Comparison of ENCODE assay signal across 16 mouse cellular contexts in the genomic region with DNA sequence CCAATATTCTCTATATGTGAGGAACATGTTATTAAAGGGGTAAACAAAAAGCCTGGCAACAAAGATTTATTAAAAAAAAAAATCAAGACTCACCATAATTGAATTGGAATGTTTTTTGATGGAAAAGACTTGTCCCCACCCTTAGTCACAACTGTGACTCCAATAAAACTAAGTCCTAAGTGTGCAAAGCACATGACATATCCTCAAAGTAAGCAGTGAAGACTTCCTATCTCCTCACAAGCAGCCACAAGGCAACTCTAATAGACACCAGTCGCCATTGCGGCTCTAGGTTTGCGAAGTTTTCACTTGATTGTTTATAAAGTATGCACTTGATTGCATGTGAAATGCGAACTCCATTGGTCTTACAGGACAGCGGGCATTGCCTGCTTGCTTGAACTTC.
"Had no signal": no experiment of that assay in that cellular context is flagged by ENCODE, and none has a peak within 500 bp of the region (broad histone marks: within the 10 kb centered on the region; RNA-seq: fewer than 3 reads in every experiment).

No protein-coding gene starts in this region.

- H3K4me1 ChIP-seq: neural tube, embryonic 13.5 days; neural tube, embryonic 15.5 days; stomach, embryonic 15.5 days had no signal

- H3K4me2 ChIP-seq: neural tube, embryonic 13.5 days; neural tube, embryonic 15.5 days; stomach, embryonic 15.5 days had no signal

- DNase-seq: retina, postnatal 1 day; right cerebral cortex, adult 18-20 months; right cerebral cortex, postnatal 14 days; right cerebral cortex, postnatal 25 days; right cerebral cortex, postnatal 4 days; spleen, adult 18-20 months; thymus, adult 18-20 months; thymus, adult 2 months; thymus, postnatal 14 days; thymus, postnatal 25 days; thymus, postnatal 36 days; thymus, postnatal 4 days had no signal

- H3K4me3 ChIP-seq: neural tube, embryonic 13.5 days; neural tube, embryonic 15.5 days; stomach, embryonic 15.5 days had no signal

- H3K27ac ChIP-seq: neural tube, embryonic 13.5 days; neural tube, embryonic 15.5 days; stomach, embryonic 15.5 days; stomach, postnatal 0 days had no signal

- H3K9ac ChIP-seq: neural tube, embryonic 13.5 days; neural tube, embryonic 15.5 days; stomach, embryonic 15.5 days had no signal

- H3K36me3 ChIP-seq: neural tube, embryonic 13.5 days; neural tube, embryonic 15.5 days; stomach, embryonic 15.5 days had no signal

- H3K9me3 ChIP-seq: neural tube, embryonic 13.5 days; neural tube, embryonic 15.5 days; stomach, embryonic 15.5 days had no signal

- H3K27me3 ChIP-seq: neural tube, embryonic 13.5 days; neural tube, embryonic 15.5 days; stomach, embryonic 15.5 days had no signal
